Mouse (Mus musculus) liver, embryonic 14.5 days (tissue): ENCODE data around the gene Isl2.

Experiments used
- CTCF ChIP-seq: IDR thresholded peaks from 2 replicates; pipeline ENCODE4 v1.5.1; 2016; ENCODE audit warnings: antibody characterized with exemption, low read depth, control low read depth
- EP300 ChIP-seq: IDR thresholded peaks from 2 replicates; pipeline ENCODE4 v1.6.1; 2016; ENCODE audit warnings: antibody characterized with exemption, low read depth

DNA sequence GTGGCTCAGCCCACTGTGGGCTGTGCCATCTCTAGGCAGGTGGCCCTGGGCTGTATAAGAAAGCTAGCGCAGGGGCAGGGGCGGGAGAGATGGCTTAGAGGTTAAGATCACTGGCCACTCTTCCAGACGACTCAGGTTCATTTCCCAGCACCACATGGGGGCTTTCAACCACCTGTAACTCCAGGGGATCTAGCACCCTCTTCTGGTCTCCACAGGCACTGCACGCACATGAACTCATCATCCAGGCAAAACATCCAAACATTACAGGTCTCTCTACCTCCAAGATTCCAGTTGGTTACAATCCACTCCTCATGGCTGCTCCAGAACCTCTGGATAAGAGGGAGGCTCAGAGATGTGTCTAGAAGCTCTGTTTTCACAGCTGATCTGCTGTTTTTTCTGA, 12.8 kb upstream of the Isl2 start:
- TF ChIP-seq CTCF (peak; percentile 81), EP300 (no peak)
